Mouse (Mus musculus) limb, embryonic 10.5 days (tissue): ENCODE measurements around the gene N4bp2. TPM values are rescaled to one million over a fixed set of nuclear protein-coding genes. Genes with fewer than 3 reads are reported as not detected.
A peak's percentile ranks its signal among the peaks of the same experiment; 100 is the strongest.

Experiments used
- DNase-seq: peaks from one replicate; pipeline ENCODE4 v3.0.0-alpha.2; 2017; ENCODE audit warnings: low spot score
- H3K27ac ChIP-seq: fragments of 300-500 bp; sonication (generic); 2 replicates; pipeline ENCODE4 v1.5.1; 2016; ENCODE audit warnings: mild to moderate bottlenecking
- H3K27me3 ChIP-seq: fragments of 300-500 bp; sonication (generic); 2 replicates; pipeline ENCODE4 v1.6.1; 2016; ENCODE audit warnings: low read depth, mild to moderate bottlenecking; ENCODE audit not compliant: poor library complexity, severe bottlenecking
- H3K36me3 ChIP-seq: fragments of 300-500 bp; sonication (generic); 2 replicates; pipeline ENCODE4 v1.6.1; 2016; ENCODE audit warnings: mild to moderate bottlenecking, moderate library complexity
- H3K4me1 ChIP-seq: fragments of 300-500 bp; sonication (generic); 2 replicates; pipeline ENCODE4 v1.6.1; 2016
- H3K4me3 ChIP-seq: fragments of 300-500 bp; sonication (generic); 2 replicates; pipeline ENCODE4 v1.5.1; 2016; ENCODE audit warnings: mild to moderate bottlenecking, moderate library complexity
- H3K9me3 ChIP-seq: fragments of 300-500 bp; sonication (generic); replicated peaks from 2 replicates; pipeline ENCODE4 v1.6.1; 2016; ENCODE audit warnings: mild to moderate bottlenecking
- WGBS: fragments of 180-500 bp; shearing (Covaris S2); methylation state at CpG from one replicate; pipeline ENCODE4 v1.1.7; 2016; 5-methylcytosine and 5-hydroxymethylcytosine counted together
- polyA plus RNA-seq: library from polyadenylated mRNA; unstranded; fragments of >200 nt; fragmentation: Nextera tagmentation; extraction: Ambion mirVana; gene quantifications from 2 replicates; pipeline ENCODE4 v1.2.1, GENCODE M21; 2016

N4bp2 gene
- polyA plus RNA-seq, 1 experiment from 2014 or later = 39.8 TPM

DNA sequence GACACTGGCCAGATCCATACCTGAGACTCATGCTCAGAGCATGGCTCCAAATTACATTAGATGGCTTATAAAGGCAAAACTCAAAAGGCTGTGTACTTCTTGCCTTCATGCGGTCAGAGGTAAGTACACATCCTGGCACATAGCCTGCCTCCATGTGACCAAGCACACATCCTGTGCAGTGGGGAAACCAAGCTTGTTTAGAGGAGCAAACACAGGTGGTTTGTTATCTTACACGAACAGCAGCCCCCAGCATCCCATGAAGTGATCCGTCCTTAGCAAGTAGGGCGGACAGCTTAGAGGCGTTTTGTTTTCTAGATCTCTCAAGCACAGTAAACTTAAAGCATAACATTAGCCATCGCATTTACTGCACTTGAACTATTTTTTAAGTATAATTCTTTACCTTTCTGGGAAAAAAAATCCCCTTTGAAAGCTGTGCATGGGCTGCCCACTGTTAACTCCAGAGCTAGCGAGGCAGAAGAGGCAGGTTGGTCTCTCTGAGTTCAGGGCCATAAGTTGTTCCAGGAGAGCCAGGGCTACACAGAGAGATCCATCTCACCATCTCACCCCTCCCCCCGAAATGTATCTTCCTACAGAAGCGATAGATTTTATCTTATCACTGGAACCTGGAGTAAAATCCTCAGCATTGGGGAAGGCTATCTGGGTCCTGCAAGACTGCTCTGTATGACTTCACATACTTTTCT, 32.1 kb downstream of the N4bp2 start:
- H3K27ac ChIP-seq = no peak overlapping the region
- no peaks in the 10 kb centered on the region for H3K27me3 ChIP-seq
- H3K4me1 ChIP-seq = no peaks in the 10 kb centered on the region
- H3K9me3 ChIP-seq = no peaks in the 10 kb centered on the region
- H3K4me3 ChIP-seq = no peak overlapping the region
- 94% methylated on average over 9 of the region's 9 CpGs for WGBS
- no peak for DNase-seq
- H3K36me3 ChIP-seq = peaks cover 89% of the 10 kb centered on the region

DNA sequence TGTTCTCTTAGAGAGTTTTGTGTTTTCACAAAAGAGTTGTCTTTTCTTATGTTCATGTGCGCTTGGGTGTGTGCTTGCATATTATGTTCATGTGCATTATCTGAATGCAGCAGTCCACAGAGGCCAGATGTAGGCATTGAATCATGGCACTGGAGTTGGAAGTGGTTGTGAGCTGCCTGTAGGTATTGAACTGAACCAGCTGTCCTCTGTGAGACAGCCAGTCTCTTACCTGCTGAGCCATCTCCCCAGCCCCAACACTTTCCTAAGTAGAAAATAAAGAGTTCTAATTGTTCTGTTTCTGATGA, 32.6 kb downstream of the N4bp2 start:
- DNase-seq = no peak
- Histone ChIP-seq H3K36me3 (peaks cover 89% of the 10 kb centered on the region), H3K27ac (no peak overlapping the region), H3K4me3 (no peak overlapping the region), H3K27me3 (no peaks in the 10 kb centered on the region), H3K4me1 (no peaks in the 10 kb centered on the region), H3K9me3 (no peaks in the 10 kb centered on the region)
- 98% methylated on average over 1 of the region's 1 CpGs for WGBS

DNA sequence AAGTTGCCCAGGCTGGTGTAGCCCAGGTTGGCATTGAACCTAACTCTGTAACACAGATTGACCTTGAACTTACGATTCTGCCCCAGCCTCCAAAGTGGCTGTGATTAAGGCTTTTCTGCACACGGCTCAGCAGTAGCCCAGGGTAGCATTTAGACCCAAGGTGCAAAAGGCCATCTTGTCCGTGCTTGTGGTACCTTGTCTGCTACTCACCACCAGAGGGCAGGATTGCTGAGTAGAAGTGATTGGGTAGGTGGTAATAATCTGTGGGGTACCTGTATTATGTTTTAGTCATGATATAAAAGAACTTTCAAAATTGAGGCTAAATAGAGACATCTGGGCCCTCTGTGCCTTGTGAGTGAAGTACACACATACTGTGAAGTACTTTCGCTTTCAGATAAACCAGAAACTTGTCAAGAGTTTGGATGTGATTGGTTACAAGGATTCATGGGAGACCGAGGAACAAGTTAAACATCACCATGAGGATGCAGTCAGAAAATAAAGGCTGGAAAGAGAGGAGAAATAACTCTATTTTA, 60.3 kb downstream of the N4bp2 start:
- DNase-seq = peak; percentile 40
- Histone ChIP-seq H3K27me3 (no peaks in the 10 kb centered on the region), H3K4me1 (no peaks in the 10 kb centered on the region), H3K27ac (no peak overlapping the region), H3K4me3 (no peak overlapping the region), H3K36me3 (peaks cover 92% of the 10 kb centered on the region), H3K9me3 (no peaks in the 10 kb centered on the region)
- WGBS = 79% methylated on average over 5 of the region's 5 CpGs

DNA sequence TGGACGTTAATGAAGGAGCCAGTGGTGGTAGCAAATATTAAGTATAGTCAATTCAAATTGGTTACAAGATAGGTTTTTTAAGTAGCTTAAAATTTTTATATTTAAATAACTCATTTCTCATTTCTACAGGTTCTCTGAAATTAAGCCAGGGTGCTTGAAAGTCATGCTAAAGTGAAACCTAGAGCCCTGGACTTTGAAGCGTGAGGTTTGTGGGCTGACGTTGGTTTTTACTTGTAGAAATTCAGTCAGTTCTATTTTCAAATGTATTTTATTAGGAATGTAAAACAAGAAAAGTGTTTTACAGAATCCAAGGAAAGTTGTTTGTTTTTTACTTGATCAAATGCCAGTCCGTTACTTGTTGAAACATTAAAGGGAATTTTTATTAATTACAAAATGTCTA, 63.2 kb downstream of the N4bp2 start:
- H3K4me3 ChIP-seq = no peak overlapping the region
- H3K27me3 ChIP-seq = no peaks in the 10 kb centered on the region
- H3K9me3 ChIP-seq = no peaks in the 10 kb centered on the region
- H3K4me1 ChIP-seq = no peaks in the 10 kb centered on the region
- H3K27ac ChIP-seq = no peak overlapping the region
- peaks cover 84% of the 10 kb centered on the region for H3K36me3 ChIP-seq
- 97% methylated on average over 4 of the region's 4 CpGs for WGBS
- no peak for DNase-seq

DNA sequence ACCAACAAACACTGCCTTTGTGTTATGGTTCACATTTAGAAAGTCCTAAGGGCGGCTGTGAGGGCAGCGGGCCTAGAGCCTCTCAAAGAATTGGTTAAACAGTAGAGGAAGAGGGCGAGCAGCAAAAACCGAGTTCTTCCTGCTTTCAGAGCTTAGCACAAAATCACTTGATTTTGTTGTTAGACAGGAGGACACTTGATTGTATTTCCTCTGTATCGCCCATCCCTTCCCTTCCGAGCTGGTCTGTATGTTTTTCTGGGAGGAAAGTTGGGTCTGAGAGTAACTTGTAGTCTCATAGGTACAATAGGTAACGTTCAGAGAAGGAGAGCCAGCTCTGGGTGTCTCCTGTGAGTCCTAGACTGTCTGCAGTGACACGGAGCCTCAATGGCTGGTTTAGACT, 63.8 kb downstream of the N4bp2 start:
- H3K27me3 ChIP-seq = no peaks in the 10 kb centered on the region
- DNase-seq = no peak
- no peaks in the 10 kb centered on the region for H3K9me3 ChIP-seq
- H3K4me1 ChIP-seq = no peaks in the 10 kb centered on the region
- H3K36me3 ChIP-seq = peaks cover 80% of the 10 kb centered on the region
- WGBS = 95% methylated on average over 8 of the region's 8 CpGs
- H3K4me3 ChIP-seq = no peak overlapping the region
- no peak overlapping the region for H3K27ac ChIP-seq

DNA sequence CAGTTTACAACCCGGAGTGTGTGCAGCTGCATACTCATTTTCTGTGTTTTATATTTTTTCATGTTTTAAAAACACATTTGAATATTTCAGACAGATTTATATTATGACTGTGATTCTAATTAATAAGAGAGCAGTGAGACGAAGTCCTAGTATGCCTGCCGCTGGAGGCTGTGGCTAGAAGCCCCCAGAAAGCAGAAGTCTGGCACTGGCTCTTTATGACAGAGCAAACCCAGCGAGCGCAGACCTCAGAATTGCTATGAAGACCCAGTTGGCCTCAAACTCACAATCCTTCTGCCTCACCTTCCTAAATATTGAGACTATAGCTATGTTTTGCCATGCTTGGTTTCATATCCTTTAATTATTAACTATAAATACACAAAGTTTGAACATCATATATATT, 64.9 kb downstream of the N4bp2 start:
- H3K4me3 ChIP-seq = no peak overlapping the region
- DNase-seq = no peak
- no peaks in the 10 kb centered on the region for H3K9me3 ChIP-seq
- peaks cover 70% of the 10 kb centered on the region for H3K36me3 ChIP-seq
- WGBS = 93% methylated on average over 5 of the region's 5 CpGs
- no peak overlapping the region for H3K27ac ChIP-seq
- H3K27me3 ChIP-seq = no peaks in the 10 kb centered on the region
- no peaks in the 10 kb centered on the region for H3K4me1 ChIP-seq

DNA sequence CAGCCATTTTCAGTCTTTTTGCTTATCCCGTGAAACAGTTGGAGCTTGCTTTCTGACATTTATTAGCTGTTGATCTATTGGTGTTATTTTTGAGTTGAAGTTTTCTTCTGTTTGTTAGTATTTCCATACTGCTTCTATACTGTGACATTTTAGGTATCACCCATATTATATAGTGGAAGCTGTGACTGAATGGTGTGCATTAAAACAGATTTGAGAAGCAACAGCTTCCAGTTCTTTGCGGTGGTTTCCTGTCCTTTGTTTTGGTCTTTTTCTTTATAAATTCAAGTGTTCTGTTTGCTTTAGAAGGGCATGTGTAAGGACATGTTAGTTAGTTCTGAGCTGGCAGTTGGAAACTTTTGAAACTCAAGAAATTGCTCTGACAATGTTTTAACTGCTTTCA, 65.7 kb downstream of the N4bp2 start:
- H3K4me3 ChIP-seq = no peak overlapping the region
- no peaks in the 10 kb centered on the region for H3K4me1 ChIP-seq
- WGBS = 82% methylated on average over 2 of the region's 2 CpGs
- H3K9me3 ChIP-seq = no peaks in the 10 kb centered on the region
- peaks cover 62% of the 10 kb centered on the region for H3K36me3 ChIP-seq
- H3K27ac ChIP-seq = no peak overlapping the region
- no peak for DNase-seq
- no peaks in the 10 kb centered on the region for H3K27me3 ChIP-seq

DNA sequence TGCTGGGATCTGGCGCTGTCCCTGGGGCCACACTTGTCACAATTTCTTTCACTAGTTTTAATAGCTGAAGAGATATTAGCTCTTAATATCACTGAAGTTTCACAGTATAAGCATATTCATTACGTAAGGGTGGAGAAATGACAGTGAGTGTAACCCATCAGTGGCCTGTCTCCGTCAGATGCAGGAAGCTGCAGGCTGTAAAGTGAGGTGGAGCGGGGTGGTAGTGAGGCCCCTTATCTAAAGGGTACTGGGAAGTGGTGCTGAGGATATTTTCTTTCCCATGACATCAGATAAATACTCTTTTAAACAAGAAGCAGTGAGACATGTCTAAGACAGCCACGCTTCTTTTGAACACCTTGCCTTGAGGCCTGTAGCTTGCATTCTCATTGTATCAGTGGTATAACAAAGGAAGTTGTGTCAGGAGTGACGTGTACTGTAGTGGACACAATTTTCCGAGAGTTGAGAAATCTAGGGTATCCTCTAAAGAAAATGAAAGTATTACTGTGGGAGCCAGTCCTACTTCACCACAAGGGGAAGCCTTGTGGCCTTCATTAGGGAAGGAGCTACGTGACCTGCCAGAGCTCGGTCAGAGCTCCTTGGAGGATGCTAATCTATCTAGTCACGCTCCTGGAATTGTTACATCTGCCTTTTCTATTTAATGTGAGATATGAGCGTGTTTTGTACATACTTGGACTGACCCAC, 68.7 kb downstream of the N4bp2 start:
- Histone ChIP-seq H3K36me3 (peaks cover 45% of the 10 kb centered on the region), H3K27me3 (no peaks in the 10 kb centered on the region), H3K27ac (no peak overlapping the region), H3K4me3 (no peak overlapping the region), H3K9me3 (no peaks in the 10 kb centered on the region), H3K4me1 (no peaks in the 10 kb centered on the region)
- DNase-seq = no peak
- 92% methylated on average over 11 of the region's 11 CpGs for WGBS

DNA sequence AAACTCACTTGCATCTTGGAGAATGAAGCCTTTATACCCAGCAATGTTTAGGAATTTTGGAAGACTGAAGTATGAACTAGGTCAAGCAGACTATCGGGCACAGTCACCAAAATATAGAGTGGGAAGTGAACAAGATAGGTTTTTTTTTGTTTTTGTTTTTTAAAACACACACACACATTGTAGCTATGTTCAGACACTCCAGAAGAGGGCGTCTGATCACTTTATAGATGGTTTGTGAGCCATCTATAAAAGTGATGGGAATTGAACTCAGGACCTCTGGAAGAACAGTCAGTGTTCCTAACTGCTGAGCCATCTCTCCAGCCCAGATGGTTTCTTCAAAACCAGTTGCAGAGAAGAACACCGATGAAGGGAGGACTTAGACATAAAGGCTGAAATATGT, 69.8 kb downstream of the N4bp2 start:
- 84% methylated on average over 3 of the region's 3 CpGs for WGBS
- H3K27me3 ChIP-seq = no peaks in the 10 kb centered on the region
- no peak for DNase-seq
- H3K36me3 ChIP-seq = peaks cover 38% of the 10 kb centered on the region
- no peaks in the 10 kb centered on the region for H3K9me3 ChIP-seq
- no peak overlapping the region for H3K27ac ChIP-seq
- no peak overlapping the region for H3K4me3 ChIP-seq
- no peaks in the 10 kb centered on the region for H3K4me1 ChIP-seq

DNA sequence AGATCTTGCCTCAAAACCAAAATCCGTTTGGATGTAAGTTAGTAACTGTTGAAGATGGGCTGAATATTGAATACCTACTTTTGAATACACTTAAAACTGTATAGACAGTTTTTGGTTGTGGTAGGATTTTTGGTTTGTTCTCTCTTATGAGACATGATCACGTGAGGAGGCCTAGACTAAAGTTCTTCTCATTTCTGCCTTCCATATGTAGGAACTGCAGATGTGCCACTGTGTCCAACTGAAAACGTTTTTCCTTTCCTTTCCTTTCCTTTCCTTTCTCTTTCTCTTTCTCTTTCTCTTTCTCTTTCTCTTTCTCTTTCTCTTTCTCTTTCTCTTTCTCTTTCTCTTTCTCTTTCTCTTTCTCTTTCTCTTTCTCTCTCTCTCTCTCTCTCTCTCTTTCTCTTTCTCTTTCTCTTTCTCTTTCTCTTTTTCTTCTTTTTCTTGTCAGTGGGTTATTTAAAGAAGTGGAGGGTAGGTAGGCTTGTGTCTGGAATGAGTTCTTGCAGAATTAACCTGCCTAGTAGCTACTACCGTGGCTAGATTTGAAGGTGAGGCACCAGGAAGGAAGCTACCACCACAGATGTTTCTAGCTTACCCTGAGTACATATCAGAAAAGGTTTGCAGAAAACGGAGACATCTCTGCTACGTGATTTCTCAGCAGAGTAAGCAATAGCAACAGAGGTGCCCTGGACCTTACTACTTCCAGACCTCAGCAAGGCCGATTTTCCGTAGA, 70.6 kb downstream of the N4bp2 start:
- DNase-seq = no peak
- Histone ChIP-seq H3K4me3 (no peak overlapping the region), H3K9me3 (no peaks in the 10 kb centered on the region), H3K27me3 (no peaks in the 10 kb centered on the region), H3K4me1 (no peaks in the 10 kb centered on the region), H3K27ac (no peak overlapping the region), H3K36me3 (peaks cover 33% of the 10 kb centered on the region)
- WGBS = 92% methylated on average over 8 of the region's 8 CpGs

DNA sequence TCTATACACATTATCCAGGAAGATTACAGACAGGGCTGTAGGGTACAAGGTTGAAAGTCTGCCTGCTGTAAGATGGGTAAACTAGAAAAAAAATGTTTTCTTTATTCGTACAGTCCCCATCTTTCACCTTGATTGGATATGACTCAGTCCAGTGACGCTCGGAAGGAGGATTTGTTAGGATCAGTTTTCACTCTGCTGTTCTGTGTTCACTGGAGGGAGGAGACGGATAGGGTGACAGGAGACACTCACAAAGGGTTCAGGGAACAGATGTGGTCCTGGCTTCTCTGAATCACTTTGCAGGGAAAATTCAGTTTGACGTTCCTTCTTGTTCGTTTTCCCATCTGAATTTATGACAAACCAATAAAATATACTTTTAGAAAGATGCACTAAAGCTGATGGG, 74.7 kb downstream of the N4bp2 start:
- DNase-seq = no peak
- H3K9me3 ChIP-seq = no peaks in the 10 kb centered on the region
- no peak overlapping the region for H3K27ac ChIP-seq
- H3K36me3 ChIP-seq = peaks cover 11% of the 10 kb centered on the region; the same call in 1 of the 2 replicates
- H3K4me1 ChIP-seq = peaks cover 11% of the 10 kb centered on the region
- H3K4me3 ChIP-seq = no peak overlapping the region
- no peaks in the 10 kb centered on the region for H3K27me3 ChIP-seq
- WGBS = 66% methylated on average over 6 of the region's 6 CpGs

DNA sequence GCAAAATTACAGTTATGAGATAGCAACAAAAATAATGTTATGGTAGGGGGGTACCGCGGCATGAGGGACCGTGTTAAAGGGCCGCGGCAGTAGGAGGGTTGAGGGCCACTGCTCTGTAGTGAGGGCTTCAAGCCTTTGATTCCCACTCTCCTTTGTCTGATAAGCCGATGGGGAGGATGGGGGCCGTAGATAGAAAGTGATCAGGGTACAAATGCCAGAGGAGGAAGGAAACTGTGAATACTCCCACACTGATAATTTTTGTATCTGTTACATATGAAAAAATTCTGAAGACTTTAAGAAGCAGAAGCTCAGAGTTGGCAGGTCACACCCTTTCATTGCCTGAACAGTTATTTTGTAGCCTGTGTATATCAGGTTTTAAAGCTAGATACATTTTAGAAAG, 79.6 kb downstream of the N4bp2 start:
- Histone ChIP-seq H3K4me1 (peaks cover 11% of the 10 kb centered on the region), H3K27me3 (no peaks in the 10 kb centered on the region), H3K27ac (no peak overlapping the region), H3K4me3 (no peak overlapping the region), H3K9me3 (no peaks in the 10 kb centered on the region), H3K36me3 (no peaks in the 10 kb centered on the region)
- WGBS = 95% methylated on average over 7 of the region's 7 CpGs
- DNase-seq = no peak

DNA sequence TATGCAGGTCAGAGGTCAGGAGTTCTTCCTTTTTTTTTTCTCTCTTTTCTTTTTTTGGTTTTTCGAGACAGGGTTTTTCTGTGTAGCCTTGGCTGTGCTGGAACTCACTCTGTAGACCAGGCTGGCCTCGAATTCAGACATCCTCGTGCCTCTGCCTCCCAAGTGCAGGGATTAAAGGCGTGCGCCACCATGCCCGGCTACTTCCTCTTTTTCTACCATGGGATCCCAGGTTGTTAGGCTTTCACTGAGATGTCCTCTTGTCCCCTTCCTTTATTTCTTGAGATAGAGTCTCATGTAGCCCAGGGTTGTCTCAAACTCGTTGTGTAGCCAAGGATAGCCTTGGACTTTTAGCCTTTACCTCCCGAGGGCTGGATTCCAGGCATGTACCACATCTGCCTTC, 83.2 kb downstream of the N4bp2 start:
- Histone ChIP-seq H3K36me3 (no peaks in the 10 kb centered on the region), H3K4me1 (peaks cover 10% of the 10 kb centered on the region), H3K27ac (no peak overlapping the region), H3K27me3 (no peaks in the 10 kb centered on the region), H3K4me3 (no peak overlapping the region), H3K9me3 (no peaks in the 10 kb centered on the region)
- no peak for DNase-seq
- 88% methylated on average over 8 of the region's 8 CpGs for WGBS
